Comparison of ENCODE assay signal across 9 mouse cellular contexts in genomic region chr8:123422056-123422780, GRCm38 (mm10). TPM values are rescaled to one million over a fixed set of nuclear protein-coding genes. Genes with fewer than 3 reads are reported as not detected.
DNase-seq lines count a peak whose midpoint lies in the region; ATAC-seq lines count a peak whose summit lies in the region.
"Had no signal": no experiment of that assay in that cellular context is flagged by ENCODE, and none has a peak within 500 bp of the region (broad histone marks: within the 10 kb centered on the region; RNA-seq: fewer than 3 reads in every experiment).

No protein-coding gene starts in this region.

- 20% methylated on average over 16 of the region's 17 CpGs for WGBS in forebrain, embryonic 13.5 days
- WGBS in hindbrain, embryonic 11.5 days, result 21% methylated on average over 17 of the region's 17 CpGs

- peak; percentile 74 for ATAC-seq in forebrain, embryonic 13.5 days
- ATAC-seq in hindbrain, embryonic 11.5 days (ENCODE audit: low FRiP score), result peak; percentile 56

- H3K27me3 ChIP-seq in forebrain, embryonic 13.5 days, result no peaks in the 10 kb centered on the region
- H3K27me3 ChIP-seq in hindbrain, embryonic 11.5 days (ENCODE audit: control insufficient read depth, insufficient read depth, low read length), result no peaks in the 10 kb centered on the region

- H3K4me1 ChIP-seq in forebrain, embryonic 13.5 days, result peaks cover 12% of the 10 kb centered on the region
- H3K4me1 ChIP-seq in hindbrain, embryonic 11.5 days (replicated peaks; ENCODE audit: control insufficient read depth, insufficient read depth, low read length), result 0 out of 2 replicates have a peak, but pooled peaks cover 2% of the 10 kb centered on the region

- no peak overlapping the region; the same call in 1 of the 2 replicates for H3K27ac ChIP-seq in forebrain, embryonic 13.5 days
- H3K27ac ChIP-seq in hindbrain, embryonic 11.5 days (ENCODE audit: low read depth, low read length), result no peak overlapping the region
- H3K27ac ChIP-seq: macrophage had no signal

- H3K4me2 ChIP-seq in forebrain, embryonic 13.5 days, result peak overlapping the region; percentile 35
- H3K4me2 ChIP-seq in hindbrain, embryonic 11.5 days (replicated peaks; ENCODE audit: low read depth, low read length), result no peak overlapping the region

- H3K4me3 ChIP-seq in forebrain, embryonic 13.5 days, result no peak overlapping the region
- H3K4me3 ChIP-seq in hindbrain, embryonic 11.5 days (ENCODE audit: low read depth, low read length), result no peak overlapping the region

- peaks cover 10% of the 10 kb centered on the region; the same call in 1 of the 2 replicates for H3K9me3 ChIP-seq in forebrain, embryonic 13.5 days (replicated peaks)
- no peaks in the 10 kb centered on the region for H3K9me3 ChIP-seq in hindbrain, embryonic 11.5 days (ENCODE audit: control insufficient read depth, low read length)

- peaks cover 60% of the 10 kb centered on the region for H3K36me3 ChIP-seq in forebrain, embryonic 13.5 days (ENCODE audit: poor library complexity, severe bottlenecking)
- peaks cover 9% of the 10 kb centered on the region; the same call in 1 of the 2 replicates for H3K36me3 ChIP-seq in hindbrain, embryonic 11.5 days (ENCODE audit: control insufficient read depth, insufficient read depth, low read length)

- DNase-seq in NIH3T3 (ENCODE audit: low read depth), result peak; percentile 88
- DNase-seq in cerebellum, adult 11-12 months, result peak; percentile 75
- DNase-seq in hindbrain, embryonic 11.5 days (ENCODE audit: low spot score), result peak; percentile 85
- peak; percentile 66 for DNase-seq in layer of hippocampus, adult 9-11 months
- DNase-seq in lung, postnatal 14 days, result peak; percentile 77
- peak; percentile 73 for DNase-seq in retina, adult 2 months (ENCODE audit: low read depth, low spot score)
- peak; percentile 51 to 60 for DNase-seq in urinary bladder, postnatal 36 days (ENCODE audit: low spot score in 2 of 2)

- no peak overlapping the region for H3K9ac ChIP-seq in forebrain, embryonic 13.5 days
- H3K9ac ChIP-seq in hindbrain, embryonic 11.5 days (ENCODE audit: low read depth, low read length), result no peak overlapping the region

RNA-seq across cellular contexts. Expression of gene Def8, which starts 1.1 kb away (rescaled TPM):
- 38.9 and 41.2 TPM in 2 replicates for polyA plus RNA-seq in forebrain, embryonic 13.5 days (2015; fragmentation: Nextera tagmentation; extraction: Ambion mirVana)
- polyA plus RNA-seq in hindbrain, embryonic 11.5 days (2014; fragmentation: Nextera tagmentation; extraction: Ambion mirVana), result 32.5 and 32.7 TPM in 2 replicates

RNA-seq across cellular contexts. Expression of gene Tubb3, which starts 11.0 kb away (rescaled TPM):
- 1,305 and 1,381 TPM in 2 replicates for polyA plus RNA-seq in forebrain, embryonic 13.5 days (2015; fragmentation: Nextera tagmentation; extraction: Ambion mirVana)
- polyA plus RNA-seq in hindbrain, embryonic 11.5 days (2014; fragmentation: Nextera tagmentation; extraction: Ambion mirVana), result 950 and 1,011 TPM in 2 replicates
- polyA plus RNA-seq: macrophage had no signal

RNA-seq across cellular contexts. Expression of gene Mc1r, which starts 15.3 kb away (rescaled TPM):
- 0.15 and 0.27 TPM in 2 replicates for polyA plus RNA-seq in forebrain, embryonic 13.5 days (2015; fragmentation: Nextera tagmentation; extraction: Ambion mirVana)
- polyA plus RNA-seq in hindbrain, embryonic 11.5 days (2014; fragmentation: Nextera tagmentation; extraction: Ambion mirVana), result 0.11 and 0.49 TPM in 2 replicates
- polyA plus RNA-seq: macrophage had no signal

RNA-seq across cellular contexts. Expression of gene Tcf25, which starts 48.7 kb away (rescaled TPM):
- polyA plus RNA-seq in forebrain, embryonic 13.5 days (2015; fragmentation: Nextera tagmentation; extraction: Ambion mirVana), result 190 and 207 TPM in 2 replicates
- 179 and 181 TPM in 2 replicates for polyA plus RNA-seq in hindbrain, embryonic 11.5 days (2014; fragmentation: Nextera tagmentation; extraction: Ambion mirVana)

RNA-seq across cellular contexts. Expression of gene Afg3l1, which starts 55.5 kb away (rescaled TPM):
- polyA plus RNA-seq in forebrain, embryonic 13.5 days (2015; fragmentation: Nextera tagmentation; extraction: Ambion mirVana), result 55.9 and 60.4 TPM in 2 replicates
- polyA plus RNA-seq in hindbrain, embryonic 11.5 days (2014; fragmentation: Nextera tagmentation; extraction: Ambion mirVana), result 30.7 and 32.3 TPM in 2 replicates
